Mouse (Mus musculus): ENCODE measurements around the gene Sec22c. TPM values are rescaled to one million over a fixed set of nuclear protein-coding genes. Genes with fewer than 3 reads are reported as not detected.
A peak's percentile ranks its signal among the peaks of the same experiment; 100 is the strongest.

Sec22c gene
- 1 to 10 TPM; 5.1 to 6.4 TPM for total RNA-seq (2021)

DNA sequence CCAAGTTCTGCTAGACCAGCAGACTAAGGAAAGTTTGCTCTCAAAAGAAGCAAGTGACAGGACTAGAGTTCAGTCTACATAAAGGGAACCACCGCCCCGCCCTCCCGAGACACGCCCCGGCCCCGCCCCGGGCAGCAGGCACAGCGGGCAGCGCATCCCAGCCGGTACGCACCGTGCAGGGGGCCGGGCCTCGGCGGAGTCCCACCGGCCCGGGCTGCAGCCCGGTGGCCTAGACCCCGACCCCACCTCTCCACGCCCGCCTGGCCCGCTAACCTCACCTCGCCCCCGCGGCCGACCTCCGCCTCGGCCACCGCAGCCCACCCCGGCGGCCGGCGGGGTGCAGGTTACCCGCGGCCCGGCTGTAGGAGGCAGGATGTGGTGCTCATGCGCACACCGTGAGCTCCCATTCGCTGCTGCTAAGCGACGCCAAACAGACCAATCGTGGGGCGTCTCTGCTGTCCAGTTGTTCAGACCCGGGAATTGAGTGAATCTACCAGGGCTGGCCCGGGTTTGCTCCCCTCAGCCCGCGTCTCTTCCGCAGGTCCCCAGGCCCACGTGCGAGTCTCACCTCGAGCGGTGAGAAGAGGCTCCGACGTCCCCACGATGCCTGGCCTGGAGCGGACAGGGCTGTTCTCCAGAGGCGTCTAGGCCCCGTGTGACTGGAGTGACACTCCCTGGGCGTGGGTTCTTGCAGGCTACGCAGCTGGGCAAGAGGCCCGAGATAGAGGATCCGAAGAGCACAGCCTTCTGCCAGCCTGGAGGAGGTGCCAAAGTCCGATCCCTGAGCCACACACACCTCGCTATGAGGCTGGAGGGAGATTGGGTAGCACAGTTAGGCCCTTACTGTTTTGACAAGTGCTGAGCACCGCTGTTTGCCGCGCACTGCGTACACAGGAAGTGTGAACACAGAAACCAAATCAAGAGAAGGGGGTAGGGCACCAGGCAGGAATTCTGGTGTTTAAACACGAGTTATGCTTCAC is at the start of gene Sec22c:
TSS of gene Sec22c (minus strand) at position 845 of the 980 bp plus-strand sequence.
- DNase-seq, result peak; percentile 89

DNA sequence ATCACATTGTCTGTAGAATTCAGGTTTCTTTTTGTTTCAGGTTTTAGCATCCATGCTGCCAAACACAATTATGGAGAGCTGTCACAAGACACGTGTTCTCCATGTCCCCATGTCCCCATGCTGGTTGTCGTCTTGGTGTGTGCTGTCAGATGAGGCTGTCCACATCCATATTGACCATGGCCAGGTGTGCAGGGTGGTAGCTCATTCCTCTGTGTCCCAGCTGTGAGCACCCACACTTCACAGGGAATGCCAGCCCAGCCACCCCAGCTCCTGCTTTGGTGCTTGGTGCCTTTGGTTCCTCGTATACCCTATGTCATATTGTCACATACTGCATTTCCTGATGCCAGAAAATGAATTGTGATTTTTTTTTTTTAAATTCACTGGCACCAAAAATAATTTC is 49.3 kb upstream of the Sec22c start:
- no peak for DNase-seq

DNA sequence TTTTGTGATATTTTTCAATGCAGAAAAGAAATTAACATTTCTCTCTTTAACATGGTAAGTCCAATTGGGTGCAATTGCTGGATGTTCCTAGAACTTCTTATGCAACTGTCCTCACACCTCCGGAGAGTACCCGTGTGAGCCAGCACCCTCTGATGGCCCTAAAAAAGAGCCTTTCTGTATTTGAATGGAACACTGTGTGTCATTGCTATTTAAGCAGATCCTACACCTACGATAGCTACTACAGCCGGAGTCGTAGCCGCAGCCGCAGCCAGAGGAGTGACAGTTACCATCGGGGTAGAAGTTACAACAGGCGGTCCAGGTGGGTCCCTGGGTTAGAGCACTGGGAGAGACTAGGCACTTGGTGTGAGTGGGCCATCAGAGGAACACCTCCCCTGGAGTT is 47.5 kb upstream of the Sec22c start:
- no peak for DNase-seq

DNA sequence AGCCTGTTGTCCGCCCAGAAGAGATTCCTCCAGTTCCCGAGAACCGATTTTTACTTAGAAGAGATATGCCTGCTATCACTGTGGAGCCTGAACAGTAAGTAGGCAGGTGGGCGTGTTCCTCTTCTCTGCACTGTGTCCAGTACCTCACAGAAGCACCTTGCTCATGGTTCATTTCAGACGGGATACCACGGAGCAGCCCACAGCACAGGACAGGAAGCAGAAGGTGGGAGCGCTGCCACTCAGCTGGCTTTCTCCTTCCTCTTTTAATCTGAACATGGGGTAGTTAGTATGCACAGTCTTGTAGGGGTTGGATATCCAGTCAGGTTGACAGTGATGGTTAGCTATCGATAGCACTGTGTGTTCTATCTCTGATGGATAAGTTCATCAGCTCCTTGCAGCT is 38.8 kb upstream of the Sec22c start:
- DNase-seq, result no peak

DNA sequence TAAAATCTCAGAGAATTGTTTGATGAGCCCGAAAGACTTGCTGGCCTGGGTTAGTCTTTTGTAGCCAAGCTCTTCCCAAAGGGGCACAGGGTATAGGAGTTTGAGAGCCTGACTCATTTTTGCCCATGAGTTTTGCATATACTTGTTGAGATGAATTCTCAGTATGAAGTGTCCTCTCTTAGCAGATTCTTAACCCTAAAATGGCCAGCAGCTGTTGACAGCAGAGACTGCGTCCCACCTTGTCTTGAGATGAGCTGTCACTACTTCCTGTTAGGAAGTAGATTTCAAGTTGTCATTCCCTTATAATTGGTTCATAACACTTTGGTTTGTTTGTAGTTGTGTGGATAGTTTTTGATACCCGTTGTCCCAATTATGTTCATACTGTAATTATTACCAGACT is 35.9 kb upstream of the Sec22c start:
- DNase-seq, result no peak

DNA sequence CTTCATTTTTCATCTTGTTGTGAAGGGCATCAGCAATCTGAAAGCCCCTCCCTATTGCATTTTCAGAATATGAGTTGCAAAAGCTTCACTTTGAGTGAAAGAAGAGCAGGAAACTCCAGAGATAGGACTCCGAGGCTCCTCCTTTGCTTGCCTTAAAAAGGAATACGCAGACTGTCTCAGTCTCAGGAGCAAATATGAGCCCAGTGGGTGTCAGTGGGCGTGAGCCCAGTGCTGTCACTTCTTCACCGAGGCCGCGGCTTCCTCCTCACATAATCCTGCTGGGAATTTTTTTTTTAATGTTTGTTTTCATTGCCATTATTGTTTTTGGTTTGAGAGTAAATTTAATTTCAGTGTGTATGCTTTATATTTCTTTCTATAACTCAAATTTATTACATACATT is 35.2 kb upstream of the Sec22c start:
- no peak for DNase-seq

DNA sequence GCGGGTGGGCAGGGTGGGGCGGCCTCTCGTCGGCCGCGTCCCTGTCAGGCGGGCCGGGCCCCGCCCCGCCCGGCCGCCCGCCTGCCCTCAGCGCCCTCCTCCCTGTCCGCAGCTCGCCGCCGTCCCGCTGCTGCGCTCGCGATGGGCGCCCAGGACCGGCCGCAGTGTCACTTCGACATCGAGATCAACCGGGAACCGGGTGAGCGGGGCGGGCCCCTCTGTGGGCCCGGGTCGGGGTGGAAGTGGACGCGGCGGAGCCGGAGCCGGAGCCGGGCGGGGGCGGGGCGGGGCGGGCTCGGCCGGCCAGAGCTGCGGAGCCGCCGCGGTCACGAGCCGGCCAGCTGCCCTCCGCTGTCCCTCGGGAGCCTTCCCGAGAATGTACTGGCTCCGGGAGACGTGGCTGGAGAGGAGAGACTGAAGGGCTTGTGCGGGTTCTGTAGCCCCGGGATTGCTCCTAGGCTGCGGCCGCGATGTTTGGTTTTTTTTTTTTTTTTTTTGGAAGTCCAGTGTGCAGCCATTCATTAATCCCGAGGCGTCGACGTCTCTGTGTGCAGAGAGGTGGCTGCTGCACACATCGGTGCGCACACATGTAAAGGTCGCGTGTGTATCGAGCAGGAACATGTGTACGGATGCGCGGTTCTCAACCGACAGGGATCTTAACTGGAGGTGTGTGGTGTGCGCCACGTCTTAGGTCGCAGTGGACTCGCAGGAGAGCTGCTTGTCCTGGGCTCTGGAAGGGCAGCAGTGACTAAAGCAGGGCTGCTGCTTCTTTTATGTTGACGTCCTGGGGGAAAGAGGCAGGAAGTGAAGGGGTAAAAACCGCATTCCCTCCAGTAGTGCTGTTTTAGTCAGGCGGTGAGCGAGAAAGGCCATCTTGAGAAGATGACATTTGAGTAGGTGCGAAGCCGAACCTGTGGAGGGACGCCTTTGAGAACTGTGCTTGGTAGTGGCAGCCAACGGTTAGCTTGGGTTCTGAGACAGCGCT is 14.3 kb upstream of the Sec22c start:
- peak; percentile 68 for DNase-seq

DNA sequence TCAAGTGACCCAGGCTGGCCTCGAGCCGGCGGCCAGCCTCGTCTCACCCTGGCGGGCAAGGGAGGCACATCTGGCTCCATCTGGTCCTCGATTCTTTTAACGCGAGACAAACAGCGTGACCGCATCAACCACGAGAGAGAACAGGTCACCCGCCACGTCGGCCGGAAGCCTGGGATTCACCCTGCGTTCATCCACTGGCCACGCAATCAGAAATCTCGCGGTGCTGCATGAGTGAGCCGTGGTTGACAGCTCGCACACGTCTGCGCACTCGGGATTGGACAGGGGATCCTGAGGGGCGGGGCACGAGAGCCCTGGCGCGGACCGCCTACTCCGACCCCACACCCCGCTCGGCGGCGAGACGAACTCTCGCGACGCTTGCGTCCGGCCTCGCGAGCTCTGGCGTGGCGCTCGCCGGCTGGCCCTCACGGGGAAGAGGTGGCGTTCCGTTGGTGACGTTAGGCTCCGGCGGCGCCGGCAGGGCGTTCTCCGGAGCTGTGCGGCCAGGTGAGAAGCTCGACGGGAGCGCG is 13.6 kb upstream of the Sec22c start, which contains the start of gene Nktr:
TSS of gene Nktr (plus strand) at position 378 of the 527 bp plus-strand sequence.
- DNase-seq, result peak; percentile 98

DNA sequence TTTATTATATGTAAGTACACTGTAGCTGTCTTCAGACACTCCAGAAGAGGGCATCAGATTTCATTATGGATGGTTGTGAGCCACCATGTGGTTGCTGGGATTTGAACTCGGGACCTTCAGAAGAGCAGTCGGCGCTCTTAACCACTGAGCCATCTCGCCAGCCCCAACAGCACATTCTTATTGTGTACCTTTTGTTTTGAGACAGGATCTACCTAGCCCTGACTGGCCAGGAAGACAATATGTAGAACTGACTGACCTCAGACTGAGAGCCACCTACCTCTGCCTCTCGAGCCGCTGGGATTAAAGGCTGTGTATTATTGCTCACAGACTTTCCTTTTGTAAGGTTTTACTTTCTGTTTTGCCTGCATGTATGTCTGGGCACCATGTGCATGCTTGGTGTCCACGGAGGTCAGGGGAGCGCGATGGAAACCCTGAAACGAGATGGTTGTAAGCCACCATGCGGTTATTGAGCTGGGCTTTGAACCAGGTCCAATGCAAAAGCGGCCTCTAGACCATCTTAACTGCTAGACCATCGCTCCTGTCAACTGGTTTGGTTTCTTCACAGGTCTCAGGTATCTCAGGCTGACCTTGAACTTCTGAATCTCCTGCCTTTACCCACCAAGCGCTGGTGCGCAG is 12.9 kb upstream of the Sec22c start:
- no peak for DNase-seq

DNA sequence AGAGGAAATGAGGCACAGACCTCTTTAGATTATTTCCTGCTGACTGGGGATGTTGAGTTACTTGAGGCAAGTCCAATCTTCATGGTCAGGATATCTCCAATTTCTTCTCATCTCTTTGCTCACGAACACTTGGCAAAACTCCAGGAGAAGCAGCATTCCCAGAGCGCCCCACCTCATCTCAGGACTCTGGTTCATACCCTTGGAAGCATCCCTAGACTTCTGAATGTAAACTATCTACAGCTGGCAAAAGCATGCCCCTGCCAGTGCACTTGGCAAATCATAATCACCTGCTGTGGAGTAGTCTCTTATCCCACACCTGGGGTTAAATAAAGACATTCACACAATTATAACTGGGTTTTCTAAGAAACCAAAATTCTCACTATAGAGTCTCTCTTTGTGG is 11.8 kb upstream of the Sec22c start:
- no peak for DNase-seq

DNA sequence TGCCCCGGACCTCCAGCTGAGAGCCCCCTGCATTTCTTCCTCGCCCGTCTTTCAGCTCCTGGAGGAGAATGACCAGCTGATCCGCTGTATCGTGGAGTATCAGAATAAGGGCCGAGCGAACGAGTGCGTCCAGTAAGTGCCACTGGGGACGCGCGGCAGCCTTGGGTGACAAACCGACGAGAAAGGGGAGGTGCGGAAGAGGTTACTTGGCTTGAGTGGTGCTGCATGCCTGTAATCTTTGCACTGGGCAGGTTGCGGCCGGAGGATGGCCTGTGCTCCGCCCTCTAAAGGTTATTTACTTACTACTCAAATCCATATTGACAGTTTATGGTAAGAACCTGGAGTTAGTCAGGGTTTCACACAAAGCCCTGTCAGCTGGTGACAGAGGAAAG is 5.3 kb upstream of the Sec22c start:
- no peak for DNase-seq

DNA sequence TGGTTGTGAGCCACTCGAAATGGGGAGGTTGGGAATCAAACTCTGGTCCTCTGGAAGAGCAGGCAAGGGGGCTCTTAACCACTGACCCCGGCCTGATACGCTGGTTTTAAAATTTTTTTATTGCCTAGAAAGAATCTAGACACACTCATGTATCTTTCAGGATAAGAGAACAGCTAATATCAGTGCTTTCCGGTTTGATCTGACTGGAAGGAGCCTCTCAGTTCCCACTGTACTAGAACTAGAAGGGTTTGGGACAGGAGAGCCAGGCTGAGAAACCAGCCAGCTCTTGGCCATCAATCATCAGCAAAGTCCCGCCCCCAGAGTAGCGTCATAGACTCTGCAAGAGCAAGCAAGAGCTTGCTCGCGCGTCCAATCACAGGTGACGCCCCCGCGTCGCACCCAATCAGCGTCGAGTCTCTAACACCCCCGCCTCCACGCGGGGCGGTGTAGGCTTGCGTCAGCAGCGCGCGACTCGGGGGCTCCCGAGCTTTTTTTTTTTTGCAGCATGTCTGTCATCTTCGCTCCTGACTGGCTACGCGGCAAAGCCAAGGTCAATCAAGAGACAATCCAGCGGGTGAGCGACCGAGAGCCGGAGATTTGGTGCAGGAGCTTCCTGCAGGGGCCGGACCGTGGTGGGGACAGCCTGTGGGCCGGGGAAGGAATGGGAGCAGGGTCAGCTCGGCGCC is 4.8 kb upstream of the Sec22c start, which contains the start of gene Ss18l2:
TSS of gene Ss18l2 (plus strand) at position 432 of the 686 bp plus-strand sequence.
- DNase-seq, result peak; percentile 99

DNA sequence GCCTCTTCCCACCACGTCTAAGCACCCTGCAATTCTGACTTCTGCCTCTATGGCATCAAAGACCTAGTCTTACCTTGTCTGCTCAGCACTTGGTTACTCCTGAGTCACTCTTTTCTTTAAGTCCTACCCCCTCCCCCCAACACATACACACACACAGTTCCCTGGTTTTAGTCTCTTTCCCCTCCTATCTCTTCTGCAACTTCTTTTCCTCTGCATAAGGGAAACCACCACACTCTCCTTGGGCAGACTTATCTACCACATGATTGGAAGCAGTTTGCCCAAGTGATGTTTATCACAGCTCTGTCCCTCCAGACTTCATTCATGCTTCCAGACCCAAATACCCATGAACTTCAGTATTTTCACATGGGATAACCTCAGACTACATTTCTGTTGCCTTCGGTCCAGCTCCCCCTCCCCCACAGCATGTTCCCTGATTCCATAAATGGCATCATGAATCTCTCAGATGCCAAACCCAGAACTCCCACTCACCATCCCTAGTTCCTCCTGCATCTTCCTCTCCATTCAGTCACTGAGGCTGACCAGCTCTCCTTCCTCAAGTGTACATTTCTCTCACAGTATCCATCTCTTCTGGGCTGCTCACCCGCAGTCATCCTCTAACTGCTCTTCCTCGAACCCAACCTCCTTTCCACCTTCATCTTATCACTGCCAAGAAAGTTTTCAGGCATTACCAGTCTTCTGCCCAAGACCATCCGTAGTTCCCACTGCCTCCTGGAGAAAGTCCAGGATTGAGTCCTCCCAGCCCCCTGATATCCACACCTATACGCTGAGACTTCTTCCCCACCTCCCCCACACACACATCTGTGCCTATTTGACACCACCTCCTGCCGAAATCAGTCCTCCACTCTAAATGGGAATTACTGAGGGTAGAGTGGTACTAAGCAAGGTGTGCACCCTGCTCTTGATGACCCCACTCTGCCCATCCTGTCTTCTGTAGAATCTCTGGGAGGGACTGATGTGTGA is 3.5 kb upstream of the Sec22c start:
- no peak for DNase-seq

DNA sequence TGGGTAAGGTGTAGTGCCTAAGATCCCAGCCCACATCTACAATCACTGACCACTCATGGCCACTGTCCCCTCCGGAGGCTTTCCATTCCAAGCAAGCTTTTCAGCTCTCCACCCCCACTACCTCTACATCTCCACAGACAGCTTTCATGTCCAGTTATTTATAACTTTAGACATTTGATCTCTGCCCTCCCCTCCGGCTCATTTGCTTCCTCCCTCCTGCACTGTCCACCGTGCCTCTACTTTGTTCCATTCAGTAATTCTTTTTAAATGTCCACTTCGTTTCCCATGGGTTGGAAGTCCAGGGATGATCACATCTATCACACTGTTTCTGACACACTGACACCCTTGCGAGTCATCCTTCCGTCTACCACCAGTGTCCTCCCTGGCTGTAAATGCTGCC is 2.5 kb upstream of the Sec22c start:
- DNase-seq, result no peak

DNA sequence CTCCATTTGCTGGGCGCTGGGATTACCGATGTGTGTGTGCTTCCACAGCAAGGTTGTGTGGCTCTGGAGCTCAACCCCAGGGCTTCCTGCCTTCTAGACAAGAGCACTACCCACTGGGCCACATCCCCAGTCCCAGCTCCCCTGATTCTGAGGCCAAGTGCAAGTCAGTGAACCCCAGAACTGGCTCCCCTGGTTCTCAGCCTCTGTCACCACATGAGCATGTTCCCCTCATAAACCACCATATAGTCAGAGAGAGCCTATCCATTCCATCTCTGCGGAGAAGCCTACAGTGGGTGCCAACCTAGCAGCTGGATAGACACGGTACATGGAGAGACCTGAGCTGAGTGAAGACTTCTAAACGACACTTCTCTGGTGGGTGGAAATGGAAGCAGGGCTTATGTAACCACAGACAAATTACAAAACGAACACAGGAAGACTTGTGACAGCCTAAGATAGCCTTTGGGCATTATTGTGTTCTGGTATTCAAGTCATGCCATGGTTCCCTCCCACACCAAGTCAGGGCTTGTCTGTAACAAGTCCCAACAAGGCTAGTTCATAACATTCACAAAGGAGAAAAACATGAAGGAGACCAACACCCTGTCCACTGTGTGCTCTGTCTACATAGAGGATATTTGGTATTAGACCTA is 862 bp upstream of the Sec22c start:
- DNase-seq, result no peak

DNA sequence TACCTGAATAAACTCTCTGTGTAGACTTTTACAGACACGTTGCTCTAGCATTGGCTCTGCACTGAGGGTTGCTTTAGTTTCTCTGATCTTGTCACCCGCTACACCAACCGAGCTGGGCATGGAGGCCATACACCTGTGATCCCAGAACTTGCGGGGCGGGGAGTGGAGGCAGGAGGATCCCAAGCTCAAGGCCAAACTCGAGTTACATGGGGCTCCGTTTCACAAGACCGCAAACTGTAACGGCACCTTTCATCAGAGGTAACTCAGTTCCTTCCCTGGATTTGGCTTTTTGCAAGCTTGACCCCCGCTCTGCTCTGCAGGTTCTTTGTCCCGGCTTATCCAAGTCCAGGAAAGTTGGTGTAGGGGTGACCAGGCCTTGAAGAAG is 1.0 kb downstream of the Sec22c start:
- DNase-seq, result no peak

DNA sequence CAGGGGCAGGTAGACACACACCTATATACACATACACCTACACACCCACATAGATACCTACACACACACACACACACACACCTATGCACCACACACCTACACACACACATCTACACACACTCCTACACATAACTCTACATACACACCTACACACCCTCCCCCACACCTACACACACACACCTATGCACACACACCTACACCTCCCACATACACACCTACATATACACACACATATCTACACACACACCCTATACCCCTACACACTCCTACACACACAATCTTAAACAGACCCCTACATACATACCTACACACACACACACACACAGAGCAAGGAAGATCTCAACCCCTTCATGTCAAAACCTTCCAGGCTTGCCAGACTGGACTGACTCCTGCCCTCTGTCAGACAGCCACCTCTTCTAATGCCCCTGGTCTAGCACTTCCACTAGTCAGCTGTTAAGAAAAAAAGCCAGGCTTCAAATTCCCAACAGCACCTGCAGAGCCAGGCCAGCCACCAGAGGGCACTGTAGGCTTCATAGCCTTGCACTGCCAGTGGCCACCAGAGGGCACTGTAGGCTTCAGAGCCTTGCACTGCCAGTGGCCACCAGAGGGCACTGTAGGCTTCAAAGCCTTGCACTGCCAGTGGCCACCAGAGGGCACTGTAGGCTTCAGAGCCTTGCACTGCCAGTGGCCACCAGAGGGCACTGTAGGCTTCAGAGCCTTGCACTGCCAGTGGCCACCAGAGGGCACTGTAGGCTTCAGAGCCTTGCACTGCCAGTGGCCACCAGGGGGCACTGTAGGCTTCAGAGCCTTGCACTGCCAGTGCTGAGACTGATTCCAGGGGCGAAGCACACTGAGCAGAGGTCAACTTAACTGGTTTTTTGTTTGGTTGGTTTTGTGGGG is 7.9 kb downstream of the Sec22c start:
- peak; percentile 83 for DNase-seq

DNA sequence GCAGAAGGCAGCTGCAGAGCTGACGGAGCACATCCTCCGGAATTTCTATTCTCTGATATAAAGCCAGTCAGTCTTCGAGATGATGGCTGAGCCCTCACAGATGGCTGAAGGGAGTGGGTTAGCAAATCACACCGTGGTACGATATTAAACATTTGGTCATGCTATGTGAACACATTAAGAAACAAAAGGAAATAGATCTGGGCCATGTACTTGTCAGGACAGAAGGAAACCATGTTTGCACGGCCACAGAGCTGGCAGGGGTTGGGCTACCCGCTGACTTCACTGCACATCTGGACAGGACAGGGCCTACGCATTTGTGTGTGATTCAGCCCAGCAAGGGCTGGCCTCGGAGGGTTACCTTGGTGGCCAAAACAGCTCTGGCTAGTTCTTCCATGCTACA is 8.7 kb downstream of the Sec22c start:
- no peak for DNase-seq

DNA sequence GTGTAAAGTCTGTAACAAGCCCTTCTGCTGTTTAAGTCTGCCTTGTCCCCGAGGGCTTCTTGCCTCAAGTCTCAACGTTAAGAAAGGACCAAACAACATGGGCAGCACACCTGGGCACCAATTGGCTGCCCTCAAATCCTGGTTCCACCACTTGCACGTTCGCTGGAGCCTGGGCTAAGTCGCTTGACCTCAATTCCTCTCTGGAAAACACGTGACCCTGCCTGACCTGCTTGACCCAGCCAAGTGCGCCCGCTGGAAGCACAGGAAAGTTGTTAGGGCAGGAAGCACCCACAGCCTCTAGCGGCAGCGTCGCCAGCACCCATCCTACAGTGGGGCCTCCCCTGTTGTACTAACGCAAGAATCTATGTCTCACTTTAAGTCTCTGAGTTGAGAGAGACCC is 10.6 kb downstream of the Sec22c start:
- DNase-seq, result no peak

Measured in heart, postnatal 4 days (tissue).